Mouse (Mus musculus) stomach, embryonic 14.5 days (tissue): ENCODE data around the gene Tnfaip2. TPM values are rescaled to one million over a fixed set of nuclear protein-coding genes. Genes with fewer than 3 reads are reported as not detected.

Source experiments
- ATAC-seq: fragments of 200-750 bp; cut with Nextera tagmentation; 2 replicates; pipeline ENCODE4 v1.8.0; 2017; ENCODE audit warnings: low read depth, moderate TSS enrichment; ENCODE audit not compliant: insufficient number of reproducible peaks, insufficient read depth, low FRiP score
- H3K27ac ChIP-seq: fragments of 300-500 bp; sonication (generic); 2 replicates; pipeline ENCODE4 v1.5.1; 2014; ENCODE audit warnings: mild to moderate bottlenecking, low read length, moderate library complexity, mixed read lengths
- H3K27me3 ChIP-seq: fragments of 300-500 bp; sonication (generic); 2 replicates; pipeline ENCODE4 v1.6.1; 2014; ENCODE audit warnings: low read length, control low read depth, mixed read lengths; ENCODE audit not compliant: control insufficient read depth, insufficient read depth
- H3K36me3 ChIP-seq: fragments of 300-500 bp; sonication (generic); 2 replicates; pipeline ENCODE4 v1.6.1; 2014; ENCODE audit warnings: mild to moderate bottlenecking, control low read depth, low read length, moderate library complexity, mixed read lengths; ENCODE audit not compliant: control insufficient read depth, insufficient read depth
- H3K4me1 ChIP-seq: fragments of 300-500 bp; sonication (generic); 2 replicates; pipeline ENCODE4 v1.6.1; 2014; ENCODE audit warnings: low read length, control low read depth, mixed read lengths; ENCODE audit not compliant: control insufficient read depth, insufficient read depth
- H3K4me2 ChIP-seq: fragments of 300-500 bp; sonication (generic); replicated peaks from 2 replicates; pipeline ENCODE4 v1.6.1; 2014; ENCODE audit warnings: low read depth, low read length, control low read depth
- H3K4me3 ChIP-seq: fragments of 300-500 bp; sonication (generic); 2 replicates; pipeline ENCODE4 v1.5.1; 2014; ENCODE audit warnings: low read depth, low read length, control low read depth
- H3K9ac ChIP-seq: fragments of 300-500 bp; sonication (generic); replicated peaks from 2 replicates; pipeline ENCODE4 v1.6.1; 2014; ENCODE audit warnings: low read depth, mild to moderate bottlenecking, control low read depth, low read length, moderate library complexity, mixed read lengths
- H3K9me3 ChIP-seq: fragments of 300-500 bp; sonication (generic); 2 replicates; pipeline ENCODE4 v1.6.1; 2016; ENCODE audit warnings: low read depth, low read length, control low read depth; ENCODE audit not compliant: control insufficient read depth
- WGBS: fragments of 180-500 bp; shearing (Covaris S2); extraction: QIAGEN DNeasy Blood & Tissue Kit; methylation state at CpG from one replicate; pipeline ENCODE4 v1.1.7; 2014; 5-methylcytosine and 5-hydroxymethylcytosine counted together
- polyA plus RNA-seq: library from polyadenylated mRNA; unstranded; fragments of >200 nt; fragmentation: Nextera tagmentation; extraction: Ambion mirVana; gene quantifications from 2 replicates; pipeline ENCODE4 v1.2.1, GENCODE M21; 2014

Gene Tnfaip2
- polyA plus RNA-seq, 1 experiment from 2014 or later, result 5.0 TPM

DNA sequence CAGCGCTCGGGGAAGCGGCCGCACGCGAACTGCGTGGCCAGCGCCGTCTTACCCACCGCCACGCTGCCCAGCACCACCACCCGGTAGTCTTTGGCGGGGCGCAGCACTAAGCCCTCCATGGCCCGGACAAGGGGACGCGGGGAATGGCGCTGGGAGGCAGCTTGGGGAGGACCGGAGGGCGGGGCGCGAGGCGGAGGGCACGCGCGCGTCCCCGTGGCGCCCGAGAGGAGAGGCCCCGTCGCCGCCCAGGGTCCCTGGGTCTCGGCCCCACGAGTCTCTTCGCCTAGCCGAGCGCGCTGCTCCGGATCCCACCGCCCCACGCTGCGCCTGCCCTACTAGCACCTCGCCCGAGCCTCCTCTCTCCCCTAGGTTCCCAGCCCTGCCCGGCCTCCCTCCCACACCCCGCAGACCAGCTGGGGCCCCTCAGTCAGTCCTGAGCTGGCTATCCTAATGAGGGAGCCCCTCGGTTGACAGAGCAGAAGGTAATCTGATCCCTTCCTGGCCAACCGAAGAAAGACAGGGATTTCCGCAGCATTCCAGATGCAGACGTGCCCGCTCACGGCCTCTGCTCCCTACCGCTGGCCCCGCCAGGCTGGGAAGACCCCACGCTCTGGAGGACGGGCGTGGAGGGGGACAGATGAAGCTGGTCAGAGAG is 43.5 kb downstream of the Tnfaip2 start, which contains the start of gene Gm266:
Gm266 (minus strand) TSS at position 172 of the 655 bp plus-strand sequence.
- no peaks in the 10 kb centered on the region for H3K9me3 ChIP-seq
- peaks cover 22% of the 10 kb centered on the region for H3K4me1 ChIP-seq
- peak within 1 kb of the TSS; percentile 85 for H3K27ac ChIP-seq
- peak within 1 kb of the TSS; percentile 52 for H3K4me3 ChIP-seq
- H3K4me2 ChIP-seq, result peak within 1 kb of the TSS; percentile 82
- H3K36me3 ChIP-seq, result no peaks in the 10 kb centered on the region
- peak; percentile 86 for ATAC-seq
- peak within 1 kb of the TSS; percentile 45 for H3K9ac ChIP-seq
- 2% methylated on average over 44 of the region's 58 CpGs for WGBS
- H3K27me3 ChIP-seq, result 0 out of 2 replicates have a peak, but pooled peaks cover 6% of the 10 kb centered on the region

- Histone ChIP-seq H3K4me3 (peak overlapping the region; percentile 52), H3K4me1 (peaks cover 22% of the 10 kb centered on the region), H3K36me3 (no peaks in the 10 kb centered on the region), H3K27ac (peak overlapping the region; percentile 85), H3K9ac (peak overlapping the region; percentile 25; the same call in 1 of the 2 replicates), H3K27me3 (0 out of 2 replicates have a peak, but pooled peaks cover 6% of the 10 kb centered on the region), H3K9me3 (no peaks in the 10 kb centered on the region), H3K4me2 (peak overlapping the region; percentile 82)
- WGBS, result 5% methylated on average over 12 of the region's 12 CpGs
- no peak for ATAC-seq
Measured at GRCm38 (mm10) chr12:111486455-111486854, 44.2 kb downstream of the Tnfaip2 start.

GRCm38 (mm10) chr12:111489261-111489865 is 47.1 kb downstream of the Tnfaip2 start:
- Histone ChIP-seq H3K36me3 (no peaks in the 10 kb centered on the region), H3K4me1 (peaks cover 17% of the 10 kb centered on the region), H3K27ac (no peak overlapping the region), H3K9me3 (0 out of 2 replicates have a peak, but pooled peaks cover 4% of the 10 kb centered on the region), H3K4me3 (no peak overlapping the region), H3K9ac (no peak overlapping the region), H3K4me2 (no peak overlapping the region), H3K27me3 (0 out of 2 replicates have a peak, but pooled peaks cover 3% of the 10 kb centered on the region)
- WGBS, result 69% methylated on average over 11 of the region's 11 CpGs
- ATAC-seq, result no peak

- no peak overlapping the region for H3K4me3 ChIP-seq
- no peaks in the 10 kb centered on the region for H3K27me3 ChIP-seq
- no peak for ATAC-seq
- no peak overlapping the region for H3K9ac ChIP-seq
- no peaks in the 10 kb centered on the region for H3K36me3 ChIP-seq
- H3K9me3 ChIP-seq, result 0 out of 2 replicates have a peak, but pooled peaks cover 4% of the 10 kb centered on the region
- 66% methylated on average over 4 of the region's 4 CpGs for WGBS
- H3K4me1 ChIP-seq, result no peaks in the 10 kb centered on the region
- H3K4me2 ChIP-seq, result no peak overlapping the region
- H3K27ac ChIP-seq, result no peak overlapping the region
Measured at GRCm38 (mm10) chr12:111494931-111495330, 52.7 kb downstream of the Tnfaip2 start.

GRCm38 (mm10) chr12:111497076-111497475 is 54.8 kb downstream of the Tnfaip2 start:
- WGBS, result 45% methylated on average over 2 of the region's 2 CpGs
- no peak overlapping the region for H3K4me3 ChIP-seq
- 0 out of 2 replicates have a peak, but pooled peaks cover 4% of the 10 kb centered on the region for H3K9me3 ChIP-seq
- no peak overlapping the region for H3K9ac ChIP-seq
- H3K27me3 ChIP-seq, result no peaks in the 10 kb centered on the region
- no peaks in the 10 kb centered on the region for H3K4me1 ChIP-seq
- no peak overlapping the region for H3K27ac ChIP-seq
- H3K4me2 ChIP-seq, result no peak overlapping the region
- ATAC-seq, result no peak
- H3K36me3 ChIP-seq, result no peaks in the 10 kb centered on the region

DNA sequence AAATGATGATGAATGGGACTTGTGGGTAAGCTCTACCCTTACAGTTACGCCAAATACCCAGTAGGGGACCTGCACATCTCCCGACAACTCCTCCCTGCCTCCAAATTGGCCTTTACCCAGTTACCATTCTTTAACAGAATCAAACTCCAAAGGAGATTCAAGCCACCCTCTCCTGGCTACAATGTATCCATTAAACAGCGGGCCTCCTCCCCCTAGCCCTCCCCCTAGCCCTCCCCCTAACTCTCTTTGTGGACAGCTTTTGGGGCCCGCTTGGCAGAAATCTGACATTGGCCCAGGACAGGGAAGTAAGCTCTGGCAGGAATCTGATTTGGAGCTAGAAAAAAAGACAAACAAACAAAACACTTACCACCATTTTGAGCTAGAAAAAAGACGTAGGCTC is 57.3 kb downstream of the Tnfaip2 start:
- Histone ChIP-seq H3K27ac (no peak overlapping the region), H3K9ac (no peak overlapping the region), H3K4me1 (no peaks in the 10 kb centered on the region), H3K4me2 (no peak overlapping the region), H3K27me3 (no peaks in the 10 kb centered on the region), H3K36me3 (no peaks in the 10 kb centered on the region), H3K4me3 (no peak overlapping the region), H3K9me3 (no peaks in the 10 kb centered on the region)
- whole genome bisulfite sequencing, result 70% methylated on average over 5 of the region's 5 CpGs
- ATAC-seq, result no peak

DNA sequence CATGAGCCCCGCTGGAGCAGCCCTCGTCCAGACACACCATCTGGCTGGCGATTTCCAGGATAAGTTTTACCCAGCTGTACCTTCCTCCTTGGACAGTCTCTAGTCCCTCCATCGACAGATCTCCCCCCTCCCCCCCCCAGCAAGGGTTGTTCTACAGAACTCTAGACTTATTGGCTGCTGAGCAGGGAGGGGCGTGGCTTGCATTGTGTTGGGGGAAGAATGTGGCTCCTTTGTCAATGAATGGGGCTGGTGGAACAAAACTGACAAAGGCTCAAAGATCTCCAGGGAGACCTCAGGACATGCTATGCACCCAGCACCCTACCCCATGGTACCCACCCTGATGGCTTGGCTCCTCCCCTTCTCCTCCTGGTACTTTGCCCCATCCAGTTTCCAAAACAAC is 58.5 kb downstream of the Tnfaip2 start:
- H3K27ac ChIP-seq, result no peak overlapping the region
- no peak overlapping the region for H3K4me2 ChIP-seq
- H3K4me1 ChIP-seq, result no peaks in the 10 kb centered on the region
- WGBS, result 38% methylated on average over 5 of the region's 5 CpGs
- no peaks in the 10 kb centered on the region for H3K36me3 ChIP-seq
- no peaks in the 10 kb centered on the region for H3K9me3 ChIP-seq
- H3K27me3 ChIP-seq, result no peaks in the 10 kb centered on the region
- H3K4me3 ChIP-seq, result no peak overlapping the region
- ATAC-seq, result no peak
- H3K9ac ChIP-seq, result no peak overlapping the region

- WGBS, result 76% methylated on average over 12 of the region's 12 CpGs
- Histone ChIP-seq H3K4me2 (no peak overlapping the region), H3K36me3 (no peaks in the 10 kb centered on the region), H3K27ac (no peak overlapping the region), H3K4me1 (no peaks in the 10 kb centered on the region), H3K9me3 (no peaks in the 10 kb centered on the region), H3K9ac (no peak overlapping the region), H3K4me3 (no peak overlapping the region), H3K27me3 (no peaks in the 10 kb centered on the region)
- ATAC-seq, result no peak
Measured at GRCm38 (mm10) chr12:111503063-111503567, 60.8 kb downstream of the Tnfaip2 start.
